Mouse (Mus musculus): ENCODE results near the gene Map1b.

The Map1b gene

DNA sequence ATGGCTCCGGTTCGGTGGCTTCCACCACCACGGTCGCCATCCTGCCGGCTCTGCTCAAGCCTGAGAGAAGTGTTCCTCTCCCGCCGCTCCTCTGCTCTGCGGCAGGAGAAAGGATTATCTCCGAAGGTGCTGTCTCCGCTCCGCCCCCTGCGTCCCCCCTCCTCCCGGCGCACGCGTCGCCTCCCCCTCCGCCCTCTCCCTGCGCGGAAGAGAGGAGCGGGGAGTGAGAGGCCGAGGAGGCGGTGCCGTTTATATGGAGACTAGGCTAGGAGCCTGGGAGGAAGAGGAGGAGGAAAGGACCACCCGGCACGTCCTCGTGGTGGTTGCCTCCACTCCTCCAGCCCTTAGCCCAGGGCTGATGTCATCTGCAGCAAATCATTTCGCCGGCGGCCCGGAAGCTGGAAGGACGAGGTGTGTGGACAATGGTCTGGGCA lies at the start of gene Map1b:
Gene Map1b, minus strand, starts transcription at position 93 of the 434 bp plus-strand sequence.
- in situ Hi-C loops (cut with MboI; ENCODE audit: low pct_unique_long_range_greater_than_20kb in 1 of 2, low sequenced_read_pairs in 2 of 2, unreplicated experiment in 1 of 2) = no loop called here

DNA sequence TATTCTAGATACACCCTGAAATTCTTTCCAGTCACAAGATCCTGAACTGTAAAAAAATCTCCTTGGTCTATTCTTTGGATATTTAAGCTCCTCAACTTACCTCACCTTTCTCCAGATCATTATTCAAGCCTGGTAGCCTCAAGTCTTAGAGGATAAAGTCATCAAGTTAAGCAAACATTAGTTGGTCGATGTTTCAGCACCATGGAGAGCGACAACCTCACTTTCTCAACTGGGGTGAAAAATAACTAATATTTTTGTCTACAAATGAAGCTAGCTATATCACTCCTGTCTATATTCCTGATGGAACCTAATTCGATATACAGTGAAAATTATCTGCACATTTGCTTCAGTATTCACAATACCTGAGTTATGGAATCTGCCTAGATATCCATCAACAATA lies 48.0 kb upstream of the Map1b start:
- in situ Hi-C loops (cut with MboI; ENCODE audit: low pct_unique_long_range_greater_than_20kb in 1 of 2, low sequenced_read_pairs in 2 of 2, unreplicated experiment in 1 of 2) = no loop called here

DNA sequence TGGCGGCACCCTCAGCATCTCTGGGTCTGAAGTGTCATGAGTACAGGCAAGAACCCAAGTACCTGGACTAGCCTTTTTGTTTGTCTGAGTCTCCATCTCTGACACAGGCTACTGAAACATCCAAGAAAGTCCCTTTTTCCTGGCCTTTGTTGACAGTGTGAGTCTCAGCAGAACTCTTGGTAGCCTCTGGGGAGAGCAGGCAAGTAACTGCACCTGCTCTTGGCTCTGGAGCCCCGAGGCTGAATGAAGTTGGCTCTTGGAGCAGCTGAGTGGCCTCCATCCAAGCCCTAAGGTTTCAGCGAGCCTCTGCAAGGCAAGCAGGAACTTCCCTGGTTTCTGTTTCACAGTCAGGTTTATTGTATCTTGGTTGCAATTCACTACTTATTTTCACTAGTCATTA lies 46.7 kb upstream of the Map1b start:
- in situ Hi-C loops (cut with MboI; ENCODE audit: low pct_unique_long_range_greater_than_20kb in 1 of 2, low sequenced_read_pairs in 2 of 2, unreplicated experiment in 1 of 2) = no loop called here

DNA sequence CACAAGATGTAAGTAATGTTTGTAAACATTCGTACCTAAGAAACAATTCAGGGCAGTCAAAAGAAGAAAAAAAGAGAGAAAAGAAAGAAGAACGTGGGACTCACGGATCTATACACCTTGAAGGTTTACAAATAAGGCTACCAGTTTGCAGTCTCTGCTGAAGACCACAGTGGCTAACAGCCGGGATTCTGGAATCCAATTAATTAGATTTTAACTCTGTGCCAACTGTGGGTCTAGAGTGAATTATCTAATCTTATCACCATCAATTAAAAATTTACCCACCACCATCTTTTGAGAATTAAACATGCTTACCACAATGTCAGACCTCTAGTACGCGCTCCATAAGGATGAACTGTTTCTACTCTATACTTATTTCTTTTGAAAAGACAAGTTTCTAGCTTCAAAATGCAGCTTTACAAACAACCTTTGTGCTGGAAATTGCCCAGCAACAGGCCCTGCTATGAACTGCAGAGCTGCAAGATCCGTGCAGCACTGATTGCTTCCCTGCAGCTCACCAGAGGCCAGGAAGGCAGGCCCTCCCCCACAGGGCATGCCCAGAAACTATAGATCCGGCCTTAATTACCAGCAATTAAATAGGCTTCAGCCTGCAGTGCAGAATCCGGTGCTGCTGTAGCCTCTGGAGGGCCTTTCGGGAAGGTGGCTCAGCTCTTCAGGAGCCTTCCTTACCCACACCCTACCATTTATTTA lies 45.7 kb upstream of the Map1b start:
- in situ Hi-C loops (cut with MboI; ENCODE audit: low pct_unique_long_range_greater_than_20kb in 1 of 2, low sequenced_read_pairs in 2 of 2, unreplicated experiment in 1 of 2) = no loop called here

DNA sequence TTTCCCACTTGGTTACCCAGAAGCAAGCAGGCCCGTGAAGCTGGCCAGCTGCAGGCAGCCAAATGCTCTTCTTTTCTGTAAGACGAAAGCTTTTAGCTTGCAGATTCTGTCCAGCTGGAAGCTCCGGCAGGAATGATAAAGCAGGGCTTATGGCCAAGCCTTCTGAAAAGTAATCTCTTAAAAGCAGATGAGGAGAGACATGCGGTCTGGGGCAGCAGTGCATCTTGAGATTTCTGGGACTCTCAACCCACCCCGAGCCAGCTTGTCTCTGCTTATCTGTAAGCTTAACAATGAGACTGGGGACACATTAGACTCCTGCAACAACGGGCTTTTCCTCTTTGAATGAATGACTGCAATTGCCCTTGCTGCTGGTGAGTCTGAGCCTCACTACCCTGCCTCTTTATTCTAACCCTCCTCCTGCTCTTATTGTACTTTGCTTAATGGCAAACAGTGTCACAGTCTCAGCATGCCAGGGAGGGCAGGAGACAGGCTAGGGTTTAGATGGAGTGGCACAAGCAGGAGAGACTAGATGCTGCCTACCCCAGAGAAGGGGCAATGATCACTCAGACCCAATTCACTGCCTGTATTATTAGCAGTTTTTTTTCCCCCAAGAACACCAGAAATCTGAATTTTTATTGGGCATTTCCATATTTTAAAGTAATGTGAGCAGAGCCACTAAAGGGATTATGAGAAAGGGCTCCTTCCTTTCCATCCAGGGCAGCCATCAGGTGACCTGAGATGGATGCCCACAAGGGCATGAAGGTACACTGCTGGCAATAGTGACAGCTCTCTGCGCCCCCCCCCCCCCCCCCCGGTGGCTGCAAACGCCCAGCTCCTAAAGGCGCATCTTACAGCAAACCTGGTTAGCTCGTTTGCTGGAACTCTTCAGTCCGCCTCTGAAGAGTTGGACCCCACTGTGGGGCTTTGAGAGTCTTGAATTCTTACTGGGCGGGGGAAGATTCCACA lies 44.6 kb upstream of the Map1b start:
- in situ Hi-C loops (cut with MboI; ENCODE audit: low pct_unique_long_range_greater_than_20kb in 1 of 2, low sequenced_read_pairs in 2 of 2, unreplicated experiment in 1 of 2) = no loop called here

- in situ Hi-C loops (cut with MboI; ENCODE audit: low pct_unique_long_range_greater_than_20kb in 1 of 2, low sequenced_read_pairs in 2 of 2, unreplicated experiment in 1 of 2) = no loop called here
Measured at GRCm38 (mm10) chr13:99558216-99558906, 42.0 kb upstream of the Map1b start.

DNA sequence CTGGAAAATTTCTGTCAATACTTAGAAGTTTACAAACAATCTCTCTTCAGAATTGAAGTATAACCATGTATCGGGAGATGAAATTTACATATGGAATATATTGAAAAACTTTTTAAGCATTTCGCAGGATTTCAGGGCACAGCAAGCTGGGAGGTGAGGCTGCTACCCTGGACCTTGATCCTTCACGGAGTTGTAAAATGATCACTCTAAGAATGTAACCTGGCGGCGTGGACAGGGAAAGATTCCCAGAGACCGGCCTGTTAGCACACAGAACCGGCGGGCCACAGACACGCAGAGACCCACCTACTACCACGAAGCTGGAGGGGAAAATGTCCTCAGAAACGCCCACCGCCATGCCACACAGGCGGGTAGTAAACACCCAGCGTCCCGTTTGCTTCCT lies 41.5 kb upstream of the Map1b start:
- in situ Hi-C loops (cut with MboI; ENCODE audit: low pct_unique_long_range_greater_than_20kb in 1 of 2, low sequenced_read_pairs in 2 of 2, unreplicated experiment in 1 of 2) = no loop called here

DNA sequence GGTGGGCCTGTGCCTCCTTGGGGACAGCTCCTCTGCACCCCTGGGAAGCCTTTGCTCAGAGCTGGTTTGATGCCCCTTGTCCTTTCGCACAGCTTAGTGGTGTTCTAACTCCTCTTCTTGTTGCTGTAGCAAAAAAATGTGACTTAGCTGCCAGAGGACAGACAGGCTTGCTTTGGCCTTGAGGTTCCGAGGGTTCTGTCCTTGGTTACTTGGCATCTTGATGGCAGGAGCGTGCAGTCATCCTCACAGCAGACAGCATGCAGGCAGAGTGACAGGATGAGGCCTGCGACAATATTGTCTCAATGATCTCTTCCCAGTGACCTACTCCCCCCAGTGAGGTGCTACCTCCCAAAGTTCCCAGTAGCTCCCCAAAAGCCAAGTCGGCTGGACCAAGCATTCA lies 41.0 kb upstream of the Map1b start:
- in situ Hi-C loops (cut with MboI; ENCODE audit: low pct_unique_long_range_greater_than_20kb in 1 of 2, low sequenced_read_pairs in 2 of 2, unreplicated experiment in 1 of 2) = no loop called here

DNA sequence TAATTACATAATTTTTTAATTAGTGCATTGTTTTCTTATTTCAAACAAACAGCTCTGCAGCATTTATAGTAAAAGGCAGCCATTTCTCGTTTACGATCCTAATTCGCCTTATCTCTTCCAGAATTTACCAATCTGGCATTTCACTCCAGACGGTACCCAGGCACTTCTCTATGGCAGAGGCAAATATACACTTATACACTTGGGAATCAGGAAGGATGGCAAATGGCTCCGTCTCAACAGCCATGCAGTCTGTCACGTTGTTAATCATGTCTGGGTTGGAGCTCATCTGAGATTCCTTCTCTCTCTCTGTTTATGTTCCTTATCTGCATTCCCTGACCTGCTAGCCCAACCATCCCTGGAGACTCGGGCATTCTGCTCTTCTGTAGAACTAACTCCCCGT lies 38.6 kb upstream of the Map1b start:
- in situ Hi-C loops (cut with MboI; ENCODE audit: low pct_unique_long_range_greater_than_20kb in 1 of 2, low sequenced_read_pairs in 2 of 2, unreplicated experiment in 1 of 2) = no loop called here

GRCm38 (mm10) chr13:99554466-99554865 lies 38.1 kb upstream of the Map1b start:
- in situ Hi-C loops (cut with MboI; ENCODE audit: low pct_unique_long_range_greater_than_20kb in 1 of 2, low sequenced_read_pairs in 2 of 2, unreplicated experiment in 1 of 2) = no loop called here

DNA sequence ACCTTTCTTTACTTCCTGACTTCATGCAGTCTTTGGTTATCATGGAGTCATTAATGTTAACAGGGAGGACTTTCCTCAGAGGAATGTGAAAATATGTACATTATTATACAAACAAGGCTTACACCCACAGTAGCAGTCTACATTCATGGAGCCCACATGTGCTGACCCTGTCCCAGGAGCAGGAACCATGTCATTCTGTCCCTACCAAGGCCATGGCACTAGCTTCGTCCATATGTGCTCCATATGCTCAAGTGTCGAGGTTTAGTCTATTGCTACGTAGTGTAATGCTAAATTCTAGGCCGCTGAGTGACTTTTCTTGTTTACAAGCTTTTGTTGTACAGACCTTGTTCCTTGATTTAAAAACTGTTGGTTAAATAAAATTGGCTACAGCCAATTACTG lies 36.0 kb upstream of the Map1b start:
- in situ Hi-C loops (cut with MboI; ENCODE audit: low pct_unique_long_range_greater_than_20kb in 1 of 2, low sequenced_read_pairs in 2 of 2, unreplicated experiment in 1 of 2) = no loop called here

GRCm38 (mm10) chr13:99550679-99551369 lies 34.5 kb upstream of the Map1b start:
- in situ Hi-C loops (cut with MboI; ENCODE audit: low pct_unique_long_range_greater_than_20kb in 1 of 2, low sequenced_read_pairs in 2 of 2, unreplicated experiment in 1 of 2) = no loop called here

DNA sequence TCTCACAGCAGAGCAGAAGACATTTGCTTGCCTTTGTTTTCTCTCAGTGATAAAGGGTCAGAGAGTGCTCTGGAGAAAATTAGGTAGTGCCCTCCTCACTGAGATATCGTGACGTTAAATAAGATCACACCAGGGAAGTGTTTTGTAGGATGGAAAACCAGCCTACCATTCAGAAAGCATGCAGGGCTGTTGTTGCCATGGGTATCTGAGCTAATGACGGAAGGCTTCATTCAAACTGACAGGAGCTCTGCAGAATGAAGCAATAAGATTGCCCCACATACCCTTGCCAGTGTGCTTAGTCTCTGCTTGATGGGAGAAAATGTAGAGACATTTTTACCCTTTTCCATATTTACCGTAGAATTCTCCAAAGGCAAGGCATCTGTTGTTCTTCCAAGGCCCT lies 33.7 kb upstream of the Map1b start:
- in situ Hi-C loops (cut with MboI; ENCODE audit: low pct_unique_long_range_greater_than_20kb in 1 of 2, low sequenced_read_pairs in 2 of 2, unreplicated experiment in 1 of 2) = no loop called here

DNA sequence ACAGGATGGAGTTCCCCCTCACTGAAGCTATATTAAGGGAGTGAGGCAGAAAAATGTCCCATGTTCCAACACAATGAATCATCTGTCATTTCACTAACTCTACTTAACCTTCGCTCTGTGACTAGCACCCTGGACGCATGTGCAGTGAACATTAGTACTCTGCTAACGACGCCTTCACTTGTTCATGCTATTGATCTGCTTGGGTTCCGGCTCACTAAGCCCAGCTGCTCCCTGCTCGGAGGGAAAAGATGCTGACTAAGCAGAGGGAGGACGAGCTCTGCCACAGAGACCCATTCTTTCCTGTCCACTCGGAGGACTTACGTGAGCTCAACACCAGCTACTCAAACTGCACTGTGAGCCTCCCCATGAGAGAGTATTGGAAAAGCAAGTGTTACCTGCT lies 33.2 kb upstream of the Map1b start:
- in situ Hi-C loops (cut with MboI; ENCODE audit: low pct_unique_long_range_greater_than_20kb in 1 of 2, low sequenced_read_pairs in 2 of 2, unreplicated experiment in 1 of 2) = no loop called here

- in situ Hi-C loops (cut with MboI; ENCODE audit: low pct_unique_long_range_greater_than_20kb in 1 of 2, low sequenced_read_pairs in 2 of 2, unreplicated experiment in 1 of 2) = no loop called here
Measured at GRCm38 (mm10) chr13:99546832-99547231, 30.5 kb upstream of the Map1b start.

- in situ Hi-C loops (cut with MboI; ENCODE audit: low pct_unique_long_range_greater_than_20kb in 1 of 2, low sequenced_read_pairs in 2 of 2, unreplicated experiment in 1 of 2) = no loop called here
Measured at GRCm38 (mm10) chr13:99545201-99545600, 28.9 kb upstream of the Map1b start.

GRCm38 (mm10) chr13:99541429-99542267 lies 25.3 kb upstream of the Map1b start:
- in situ Hi-C loops (cut with MboI; ENCODE audit: low pct_unique_long_range_greater_than_20kb in 1 of 2, low sequenced_read_pairs in 2 of 2, unreplicated experiment in 1 of 2) = no loop called here

- in situ Hi-C loops (cut with MboI; ENCODE audit: low pct_unique_long_range_greater_than_20kb in 1 of 2, low sequenced_read_pairs in 2 of 2, unreplicated experiment in 1 of 2) = no loop called here
Measured at GRCm38 (mm10) chr13:99539288-99539687, 22.9 kb upstream of the Map1b start.

All from mouse embryonic stem cell (cell line).